Mouse (Mus musculus) cerebellum, adult 2 months (tissue): ENCODE results near the gene Tcp10c.
"Not testable (repeated sequence)": the region's sequence is repeated elsewhere in the genome, so short reads cannot be mapped to it uniquely, and the experiment has no call there.

Experiments
- CTCF ChIP-seq: fragments of 200-500 bp; IDR thresholded peaks from 2 replicates; pipeline ENCODE4 v1.5.1; 2011; ENCODE audit warnings: low read depth, mild to moderate bottlenecking, control low read depth, low read length, moderate library complexity, borderline replicate concordance; ENCODE audit not compliant: insufficient read depth
- POLR2A ChIP-seq: fragments of 200-500 bp; IDR thresholded peaks from 2 replicates; pipeline ENCODE4 v1.6.1; 2011; ENCODE audit warnings: low read length, control low read depth, borderline replicate concordance; ENCODE audit not compliant: insufficient read depth

- not testable (repeated sequence) for TF ChIP-seq POLR2A, CTCF
These were observed 69.1 kb downstream of the Tcp10c start for GRCm38 (mm10) chr17:13423373-13424024.
